ENCODE assay signal across 21 mouse cellular contexts in the genomic region with DNA sequence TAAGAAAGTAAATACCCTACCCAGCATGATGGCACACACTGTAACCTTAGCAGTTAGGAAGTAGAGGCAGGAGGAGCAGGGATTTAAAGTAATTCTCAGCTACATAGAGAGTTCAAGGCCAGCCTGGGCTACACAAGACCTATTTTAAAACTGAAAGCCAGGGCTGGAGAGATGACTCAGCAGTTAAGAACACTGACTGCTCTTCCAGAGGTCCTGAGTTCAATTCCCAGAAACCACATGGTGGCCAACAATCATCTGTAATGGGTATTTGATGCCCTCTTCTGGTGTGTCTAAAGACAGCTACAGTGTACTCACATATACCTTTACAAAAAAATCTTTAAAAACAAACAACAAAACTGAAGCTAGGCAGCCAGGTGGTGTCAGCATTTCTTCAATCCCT. TPM values are rescaled to one million over a fixed set of nuclear protein-coding genes. Genes with fewer than 3 reads are reported as not detected.
DNase-seq lines count a peak whose midpoint lies in the region; TF ChIP-seq lines count a peak whose summit lies in the region.
"Had no signal": no experiment of that assay in that cellular context is flagged by ENCODE, and none has a peak within 500 bp of the region (broad histone marks: within the 10 kb centered on the region; RNA-seq: fewer than 3 reads in every experiment).

No protein-coding gene starts in this region.

- H3K9ac ChIP-seq in ES-Bruce4 (ENCODE audit: low read depth, poor library complexity, severe bottlenecking): peak overlapping the region; percentile 21; the same call in 1 of the 2 replicates
- H3K9ac ChIP-seq: forebrain, postnatal 0 days had no signal

- H3K27me3 ChIP-seq in ES-Bruce4 (ENCODE audit: control insufficient read depth, insufficient read depth, low read length, poor library complexity, severe bottlenecking): no peaks in the 10 kb centered on the region
- H3K27me3 ChIP-seq: megakaryocyte, embryonic 14.5 days had no signal

- intact Hi-C loops in left cerebral cortex, adult 2 months (cut with DNase I): loop anchor here (5.0 kb wide), 1 partner anchor 167 kb away; the partner anchor contains the start of gene Hectd4

- H3K27ac ChIP-seq in left cerebral cortex, adult 2 months: 0 out of 2 replicates have a peak overlapping the region, but pooled peaks have one; percentile 10
- H3K27ac ChIP-seq in ES-Bruce4 (ENCODE audit: insufficient read depth, low read length): peak overlapping the region; percentile 59
- peak overlapping the region; percentile 46 for H3K27ac ChIP-seq in macrophage
- H3K27ac ChIP-seq: embryonic facial prominence, embryonic 10.5 days; heart, embryonic 10.5 days; limb, embryonic 10.5 days had no signal

- TF ChIP-seq POLR2A in ES-Bruce4 (IDR thresholded peaks at IDR 0.05; ENCODE audit: insufficient read depth, low read length): no peak

- H3K9me3 ChIP-seq in ES-Bruce4 (replicated peaks; ENCODE audit: control insufficient read depth, insufficient read depth, low read length, poor library complexity, severe bottlenecking): 0 out of 2 replicates have a peak, but pooled peaks cover 2% of the 10 kb centered on the region
- H3K9me3 ChIP-seq: embryonic facial prominence, embryonic 10.5 days; heart, embryonic 10.5 days; limb, embryonic 10.5 days; megakaryocyte, embryonic 14.5 days had no signal

- no peak for TF ChIP-seq EP300 in ES-Bruce4 (IDR thresholded peaks at IDR 0.05; ENCODE audit: insufficient read depth, low read depth, low read length)

- DNase-seq in left cerebral cortex, adult 2 months (ENCODE audit: extremely low spot score in 1 of 2, low spot score in 2 of 2): no peak
- DNase-seq in left cerebral cortex, adult 18-20 months (ENCODE audit: low spot score in 2 of 2): no peak
- DNase-seq in 416B (ENCODE audit: low read depth): peak; percentile 34
- no peak for DNase-seq in frontal cortex, postnatal 14 days (ENCODE audit: low spot score in 2 of 2)
- no peak for DNase-seq in adrenal gland, adult 2 months
- DNase-seq: adrenal gland, postnatal 25 days; cerebellum, adult 11 months; forebrain, postnatal 0 days; heart, postnatal 4 days; kidney, postnatal 4 days; liver; lung, adult 2 months; lung, postnatal 14 days; thymus, adult 2 months; thymus, postnatal 4 days had no signal

- no peaks in the 10 kb centered on the region for H3K36me3 ChIP-seq in ES-Bruce4 (ENCODE audit: control insufficient read depth, insufficient read depth, low read length, poor library complexity, severe bottlenecking)
- no peaks in the 10 kb centered on the region for H3K36me3 ChIP-seq in macrophage (ENCODE audit: inconsistent target)
- H3K36me3 ChIP-seq: embryonic facial prominence, embryonic 10.5 days; heart, embryonic 10.5 days; limb, embryonic 10.5 days had no signal

- H3K4me3 ChIP-seq in left cerebral cortex, adult 2 months: no peak overlapping the region
- H3K4me3 ChIP-seq in ES-Bruce4 (ENCODE audit: low read depth, low read length): no peak overlapping the region
- no peak overlapping the region for H3K4me3 ChIP-seq in macrophage (ENCODE audit: inconsistent target)
- H3K4me3 ChIP-seq: embryonic facial prominence, embryonic 10.5 days; heart, embryonic 10.5 days; limb, embryonic 10.5 days; megakaryocyte, embryonic 14.5 days had no signal

- TF ChIP-seq CTCF in left cerebral cortex, adult 2 months (IDR thresholded peaks at IDR 0.05): no peak; the same call in 1 of the 2 replicates
- TF ChIP-seq CTCF in ES-Bruce4 (IDR thresholded peaks at IDR 0.05; ENCODE audit: low read depth, low read length): no peak

- H3K79me2 ChIP-seq in macrophage (ENCODE audit: inconsistent target): peaks cover 4% of the 10 kb centered on the region; the same call in 1 of the 2 replicates

- H3K4me1 ChIP-seq in ES-Bruce4 (ENCODE audit: control insufficient read depth, insufficient read depth, low read length): no peaks in the 10 kb centered on the region
- H3K4me1 ChIP-seq: heart, embryonic 10.5 days had no signal

RNA-seq across cellular contexts. Expression of gene Trafd1, which starts 4.3 kb away (rescaled TPM):
- total RNA-seq in left cerebral cortex, adult 2 months (2021): 10 to 100 TPM; 78.9 to 81.2 TPM
- 10 to 100 TPM; 79.9 to 84.4 TPM for total RNA-seq in left cerebral cortex, adult 18-20 months (2021)
- polyA plus RNA-seq in ES-Bruce4 (2011; ENCODE audit: insufficient read depth, insufficient read length, low read depth, missing spikeins) (23.1 and 25.9 TPM in 2 replicates), macrophage (2018) (97.3 to 304 TPM (median 148 TPM) in 3 replicates)
- 1,000 to 10,000 TPM in 14 of 26 experiments, 100 to 1,000 TPM in 12; 286 to 2,059 (median 1,214) TPM for total RNA-seq in macrophage (2018; cell fraction: chromatin; rRNA removed)
- 100 to 1,000 TPM; 129 to 462 (median 246) TPM for total RNA-seq in macrophage (2018; cell fraction: cytosol; rRNA removed)
- total RNA-seq in macrophage (2018; cell fraction: nucleus; rRNA removed): 1,000 to 10,000 TPM in 9 of 26 experiments, 100 to 1,000 TPM in 17; 314 to 1,459 (median 713) TPM
- 10 to 100 TPM; 28.7 to 44.5 TPM for total RNA-seq in adrenal gland, adult 2 months (2021)
- polyA plus RNA-seq in adrenal gland, adult 2 months (2012; rRNA removed): 34.7 and 36.8 TPM in 2 replicates

RNA-seq across cellular contexts. Expression of gene Naa25, which starts 8.0 kb away (rescaled TPM):
- 10 to 100 TPM; 42.9 to 43.3 TPM for total RNA-seq in left cerebral cortex, adult 2 months (2021)
- total RNA-seq in left cerebral cortex, adult 18-20 months (2021): 10 to 100 TPM; 43.2 to 43.4 TPM
- polyA plus RNA-seq in ES-Bruce4 (2011; ENCODE audit: insufficient read depth, insufficient read length, low read depth, missing spikeins) (70.0 and 77.9 TPM in 2 replicates), macrophage (2018) (15.3 to 23.7 TPM (median 17.0 TPM) in 3 replicates)
- 100 to 1,000 TPM in 5 of 26 experiments, 10 to 100 TPM in 21; 14.6 to 150 (median 64.0) TPM for total RNA-seq in macrophage (2018; cell fraction: chromatin; rRNA removed)
- 10 to 100 TPM in 24 of 26 experiments, 1 to 10 TPM in 2; 9.0 to 45.8 (median 21.5) TPM for total RNA-seq in macrophage (2018; cell fraction: cytosol; rRNA removed)
- 100 to 1,000 TPM in 1 of 26 experiments, 10 to 100 TPM in 25; 12.1 to 113 (median 58.2) TPM for total RNA-seq in macrophage (2018; cell fraction: nucleus; rRNA removed)
- total RNA-seq in adrenal gland, adult 2 months (2021): 10 to 100 TPM; 33.9 to 40.8 TPM
- 5.8 and 9.6 TPM in 2 replicates for polyA plus RNA-seq in adrenal gland, adult 2 months (2012; rRNA removed)
